Mouse (Mus musculus): ENCODE results near the gene Spg21. TPM values are rescaled to one million over a fixed set of nuclear protein-coding genes. Genes with fewer than 3 reads are reported as not detected.

Spg21 gene
- polyA plus RNA-seq, 1 experiment from 2014 or later, result 104 TPM

GRCm38 (mm10) chr9:65435211-65435610, 25.5 kb upstream of the Spg21 start:
- H3K27ac ChIP-seq (replicated peaks), result no peak overlapping the region
- H3K27me3 ChIP-seq (replicated peaks), result no peaks in the 10 kb centered on the region
- H3K9ac ChIP-seq (replicated peaks), result no peak overlapping the region
- peaks cover 15% of the 10 kb centered on the region for H3K4me1 ChIP-seq
- ATAC-seq (ENCODE audit: low FRiP score), result peak; percentile 25; the same call in 1 of the 2 replicates
- no peak overlapping the region; the same call in 1 of the 2 replicates for H3K4me3 ChIP-seq (replicated peaks)
- H3K9me3 ChIP-seq (replicated peaks), result no peaks in the 10 kb centered on the region
- peak overlapping the region; percentile 71; the same call in 1 of the 2 replicates for H3K4me2 ChIP-seq
- peaks cover 9% of the 10 kb centered on the region; the same call in 1 of the 2 replicates for H3K36me3 ChIP-seq
- WGBS, result 76% methylated on average over 4 of the region's 4 CpGs

- Histone ChIP-seq H3K9me3 (replicated peaks) (no peaks in the 10 kb centered on the region), H3K9ac (replicated peaks) (peak within 1 kb of the TSS; percentile 96), H3K4me3 (replicated peaks) (peak within 1 kb of the TSS; percentile 99), H3K27me3 (replicated peaks) (no peaks in the 10 kb centered on the region), H3K27ac (replicated peaks) (peak within 1 kb of the TSS; percentile 69), H3K4me1 (peaks cover 15% of the 10 kb centered on the region), H3K36me3 (peaks cover 14% of the 10 kb centered on the region), H3K4me2 (peak within 1 kb of the TSS; percentile 71)
- WGBS, result under 1% methylated on average over 54 of the region's 54 CpGs
- peak; percentile 93 for ATAC-seq (ENCODE audit: low FRiP score)
Observed at GRCm38 (mm10) chr9:65435671-65436301, 25.0 kb upstream of the Spg21 start, which contains the start of gene Mtfmt. Gene Mtfmt (plus strand): TSS chr9:65435782.

GRCm38 (mm10) chr9:65444692-65445091, 16.1 kb upstream of the Spg21 start:
- Histone ChIP-seq H3K9me3 (replicated peaks) (no peaks in the 10 kb centered on the region), H3K36me3 (peaks cover 77% of the 10 kb centered on the region), H3K9ac (replicated peaks) (no peak overlapping the region), H3K27me3 (replicated peaks) (no peaks in the 10 kb centered on the region), H3K27ac (replicated peaks) (no peak overlapping the region), H3K4me3 (replicated peaks) (no peak overlapping the region), H3K4me2 (no peak overlapping the region), H3K4me1 (no peaks in the 10 kb centered on the region)
- ATAC-seq (ENCODE audit: low FRiP score), result no peak
- 92% methylated on average over 4 of the region's 4 CpGs for WGBS

GRCm38 (mm10) chr9:65447951-65448350, 12.8 kb upstream of the Spg21 start:
- 94% methylated on average over 6 of the region's 6 CpGs for WGBS
- Histone ChIP-seq H3K4me3 (replicated peaks) (no peak overlapping the region), H3K4me2 (no peak overlapping the region), H3K27me3 (replicated peaks) (no peaks in the 10 kb centered on the region), H3K36me3 (peaks cover 68% of the 10 kb centered on the region), H3K9me3 (replicated peaks) (no peaks in the 10 kb centered on the region), H3K9ac (replicated peaks) (no peak overlapping the region), H3K4me1 (no peaks in the 10 kb centered on the region), H3K27ac (replicated peaks) (no peak overlapping the region)
- ATAC-seq (ENCODE audit: low FRiP score), result no peak

- Histone ChIP-seq H3K4me3 (replicated peaks) (no peak overlapping the region), H3K4me2 (no peak overlapping the region), H3K36me3 (no peaks in the 10 kb centered on the region), H3K4me1 (peaks cover 24% of the 10 kb centered on the region), H3K27me3 (replicated peaks) (no peaks in the 10 kb centered on the region), H3K9ac (replicated peaks) (no peak overlapping the region), H3K9me3 (replicated peaks) (no peaks in the 10 kb centered on the region), H3K27ac (replicated peaks) (no peak overlapping the region)
- WGBS, result 88% methylated on average over 2 of the region's 2 CpGs
- ATAC-seq (ENCODE audit: low FRiP score), result no peak
Observed at GRCm38 (mm10) chr9:65458975-65459374, 1.8 kb upstream of the Spg21 start.

- ATAC-seq (ENCODE audit: low FRiP score), result peak; percentile 46; the same call in 1 of the 2 replicates
- WGBS, result 29% methylated on average over 3 of the region's 3 CpGs
- H3K27ac ChIP-seq (replicated peaks), result peak overlapping the region; percentile 89
Observed at GRCm38 (mm10) chr9:65460198-65460597, 549 bp upstream of the Spg21 start.

GRCm38 (mm10) chr9:65462544-65462943, 1.8 kb downstream of the Spg21 start:
- peaks cover 24% of the 10 kb centered on the region for H3K4me1 ChIP-seq
- H3K27me3 ChIP-seq (replicated peaks), result no peaks in the 10 kb centered on the region
- H3K4me3 ChIP-seq (replicated peaks), result no peak overlapping the region
- no peaks in the 10 kb centered on the region for H3K9me3 ChIP-seq (replicated peaks)
- no peak overlapping the region for H3K9ac ChIP-seq (replicated peaks)
- 79% methylated on average over 5 of the region's 5 CpGs for WGBS
- H3K27ac ChIP-seq (replicated peaks), result no peak overlapping the region
- no peak overlapping the region; the same call in 1 of the 2 replicates for H3K4me2 ChIP-seq
- H3K36me3 ChIP-seq, result peaks cover 19% of the 10 kb centered on the region
- no peak for ATAC-seq (ENCODE audit: low FRiP score)

More at GRCm38 (mm10) chr9:65460198-65460597, 549 bp upstream of the Spg21 start:
- Histone ChIP-seq H3K9ac (replicated peaks) (peak overlapping the region; percentile 83), H3K4me3 (replicated peaks) (peak overlapping the region; percentile 77), H3K4me1 (peaks cover 24% of the 10 kb centered on the region), H3K27me3 (replicated peaks) (no peaks in the 10 kb centered on the region), H3K9me3 (replicated peaks) (no peaks in the 10 kb centered on the region), H3K36me3 (peaks cover 2% of the 10 kb centered on the region), H3K4me2 (peak overlapping the region; percentile 81)

GRCm38 (mm10) chr9:65464161-65464560, 3.4 kb downstream of the Spg21 start:
- ATAC-seq (ENCODE audit: low FRiP score), result no peak

GRCm38 (mm10) chr9:65465241-65465640, 4.5 kb downstream of the Spg21 start:
- H3K27ac ChIP-seq (replicated peaks), result no peak overlapping the region
- peaks cover 37% of the 10 kb centered on the region for H3K36me3 ChIP-seq
- no peak overlapping the region for H3K4me2 ChIP-seq
- no peaks in the 10 kb centered on the region for H3K27me3 ChIP-seq (replicated peaks)
- H3K9me3 ChIP-seq (replicated peaks), result no peaks in the 10 kb centered on the region
- peaks cover 23% of the 10 kb centered on the region for H3K4me1 ChIP-seq
- H3K4me3 ChIP-seq (replicated peaks), result no peak overlapping the region
- no peak for ATAC-seq (ENCODE audit: low FRiP score)
- no peak overlapping the region for H3K9ac ChIP-seq (replicated peaks)
- 96% methylated on average over 2 of the region's 2 CpGs for WGBS

More at GRCm38 (mm10) chr9:65464161-65464560, 3.4 kb downstream of the Spg21 start:
- no peak overlapping the region for H3K4me3 ChIP-seq (replicated peaks)
- H3K4me2 ChIP-seq, result no peak overlapping the region
- no peaks in the 10 kb centered on the region for H3K9me3 ChIP-seq (replicated peaks)
- H3K27me3 ChIP-seq (replicated peaks), result no peaks in the 10 kb centered on the region
- WGBS, result 95% methylated on average over 6 of the region's 6 CpGs
- peaks cover 26% of the 10 kb centered on the region for H3K36me3 ChIP-seq
- no peak overlapping the region for H3K9ac ChIP-seq (replicated peaks)
- H3K27ac ChIP-seq (replicated peaks), result no peak overlapping the region
- peaks cover 24% of the 10 kb centered on the region for H3K4me1 ChIP-seq

GRCm38 (mm10) chr9:65467686-65468085, 6.9 kb downstream of the Spg21 start:
- 72% methylated on average over 11 of the region's 11 CpGs for WGBS
- Histone ChIP-seq H3K36me3 (peaks cover 54% of the 10 kb centered on the region), H3K4me3 (replicated peaks) (no peak overlapping the region), H3K9ac (replicated peaks) (no peak overlapping the region), H3K27me3 (replicated peaks) (no peaks in the 10 kb centered on the region), H3K4me2 (no peak overlapping the region), H3K27ac (replicated peaks) (no peak overlapping the region), H3K4me1 (peaks cover 4% of the 10 kb centered on the region), H3K9me3 (replicated peaks) (no peaks in the 10 kb centered on the region)
- ATAC-seq (ENCODE audit: low FRiP score), result no peak

- H3K36me3 ChIP-seq, result peaks cover 76% of the 10 kb centered on the region
- no peak overlapping the region for H3K9ac ChIP-seq (replicated peaks)
- no peaks in the 10 kb centered on the region for H3K27me3 ChIP-seq (replicated peaks)
- no peaks in the 10 kb centered on the region for H3K4me1 ChIP-seq
- no peaks in the 10 kb centered on the region for H3K9me3 ChIP-seq (replicated peaks)
- 97% methylated on average over 4 of the region's 4 CpGs for WGBS
- no peak overlapping the region for H3K27ac ChIP-seq (replicated peaks)
- no peak overlapping the region for H3K4me3 ChIP-seq (replicated peaks)
- ATAC-seq (ENCODE audit: low FRiP score), result no peak
- H3K4me2 ChIP-seq, result no peak overlapping the region
Observed at GRCm38 (mm10) chr9:65472769-65473168, 12.0 kb downstream of the Spg21 start.

- no peaks in the 10 kb centered on the region for H3K4me1 ChIP-seq
- no peak for ATAC-seq (ENCODE audit: low FRiP score)
- H3K4me2 ChIP-seq, result no peak overlapping the region
- WGBS, result 90% methylated on average over 8 of the region's 8 CpGs
- no peaks in the 10 kb centered on the region for H3K27me3 ChIP-seq (replicated peaks)
- peaks cover 87% of the 10 kb centered on the region for H3K36me3 ChIP-seq
- no peak overlapping the region for H3K4me3 ChIP-seq (replicated peaks)
- H3K27ac ChIP-seq (replicated peaks), result no peak overlapping the region
- no peak overlapping the region for H3K9ac ChIP-seq (replicated peaks)
- H3K9me3 ChIP-seq (replicated peaks), result no peaks in the 10 kb centered on the region
Observed at GRCm38 (mm10) chr9:65479158-65479557, 18.4 kb downstream of the Spg21 start.
